Mouse (Mus musculus) forebrain, embryonic 13.5 days (tissue): ENCODE measurements around the gene Hsp90aa1. TPM values are rescaled to one million over a fixed set of nuclear protein-coding genes. Genes with fewer than 3 reads are reported as not detected.

ENCODE experiments used
- ATAC-seq: fragments of 200-750 bp; cut with Nextera tagmentation; 2 replicates; pipeline ENCODE4 v1.8.0; 2017
- H3K27ac ChIP-seq: fragments of 300-500 bp; sonication (generic); 2 replicates; pipeline ENCODE4 v1.5.1; 2015; ENCODE audit warnings: inconsistent platforms, mild to moderate bottlenecking, moderate library complexity
- H3K27me3 ChIP-seq: fragments of 300-500 bp; sonication (generic); 2 replicates; pipeline ENCODE4 v1.6.1; 2015; ENCODE audit warnings: mild to moderate bottlenecking, inconsistent platforms
- H3K36me3 ChIP-seq: fragments of 300-500 bp; sonication (generic); 2 replicates; pipeline ENCODE4 v1.6.1; 2015; ENCODE audit warnings: mild to moderate bottlenecking, inconsistent platforms; ENCODE audit not compliant: poor library complexity, severe bottlenecking
- H3K4me1 ChIP-seq: fragments of 300-500 bp; sonication (generic); 2 replicates; pipeline ENCODE4 v1.6.1; 2015; ENCODE audit warnings: inconsistent platforms
- H3K4me2 ChIP-seq: fragments of 300-500 bp; sonication (generic); 2 replicates; pipeline ENCODE4 v1.6.1; 2015; ENCODE audit warnings: inconsistent platforms, mild to moderate bottlenecking, moderate library complexity
- H3K4me3 ChIP-seq: fragments of 300-500 bp; sonication (generic); 2 replicates; pipeline ENCODE4 v1.5.1; 2015; ENCODE audit warnings: mild to moderate bottlenecking, inconsistent platforms
- H3K9ac ChIP-seq: fragments of 300-500 bp; sonication (generic); 2 replicates; pipeline ENCODE4 v1.6.1; 2015; ENCODE audit warnings: mild to moderate bottlenecking, inconsistent platforms
- H3K9me3 ChIP-seq: fragments of 300-500 bp; sonication (generic); replicated peaks from 2 replicates; pipeline ENCODE4 v1.6.1; 2016; ENCODE audit warnings: inconsistent platforms
- WGBS: fragments of 180-500 bp; shearing (Covaris S2); methylation state at CpG from one replicate; pipeline ENCODE4 v1.1.7; 2015; 5-methylcytosine and 5-hydroxymethylcytosine counted together
- microRNA-seq: library from miRNA; unstranded; fragments of <30 nt; microRNA quantifications from one replicate; pipeline ENCODE4, GENCODE M21; 2016
- polyA plus RNA-seq: library from polyadenylated mRNA; unstranded; fragments of >200 nt; fragmentation: Nextera tagmentation; extraction: Ambion mirVana; gene quantifications from 2 replicates; pipeline ENCODE4 v1.2.1, GENCODE M21; 2015

Gene Hsp90aa1
- polyA plus RNA-seq, 1 experiment from 2014 or later, result 1,490 TPM

- no peak overlapping the region for H3K4me2 ChIP-seq
- no peak overlapping the region for H3K9ac ChIP-seq
- ATAC-seq, result no peak
- no peak overlapping the region for H3K27ac ChIP-seq
- no peak overlapping the region for H3K4me3 ChIP-seq
- H3K36me3 ChIP-seq, result peaks cover 15% of the 10 kb centered on the region
- H3K9me3 ChIP-seq, result no peaks in the 10 kb centered on the region
- no peaks in the 10 kb centered on the region for H3K27me3 ChIP-seq
- WGBS, result 54% methylated on average over 3 of the region's 3 CpGs
- H3K4me1 ChIP-seq, result 0 out of 2 replicates have a peak, but pooled peaks cover 4% of the 10 kb centered on the region
Measured at GRCm38 (mm10) chr12:110681878-110682277, 20.6 kb downstream of the Hsp90aa1 start.

GRCm38 (mm10) chr12:110681191-110681590 lies 21.3 kb downstream of the Hsp90aa1 start:
- H3K4me3 ChIP-seq, result no peak overlapping the region
- no peak for ATAC-seq
- 61% methylated on average over 7 of the region's 7 CpGs for WGBS
- no peaks in the 10 kb centered on the region for H3K9me3 ChIP-seq
- no peak overlapping the region for H3K4me2 ChIP-seq
- H3K27ac ChIP-seq, result no peak overlapping the region
- H3K9ac ChIP-seq, result no peak overlapping the region
- H3K36me3 ChIP-seq, result peaks cover 8% of the 10 kb centered on the region; the same call in 1 of the 2 replicates
- no peaks in the 10 kb centered on the region for H3K27me3 ChIP-seq
- 0 out of 2 replicates have a peak, but pooled peaks cover 4% of the 10 kb centered on the region for H3K4me1 ChIP-seq

- no peaks in the 10 kb centered on the region for H3K27me3 ChIP-seq
- ATAC-seq, result no peak
Measured at GRCm38 (mm10) chr12:110674243-110674642, 28.3 kb downstream of the Hsp90aa1 start.

GRCm38 (mm10) chr12:110667466-110668077 lies 35.0 kb downstream of the Hsp90aa1 start:
- Histone ChIP-seq H3K27ac (no peak overlapping the region), H3K9me3 (no peaks in the 10 kb centered on the region), H3K4me3 (no peak overlapping the region), H3K9ac (no peak overlapping the region), H3K4me1 (no peaks in the 10 kb centered on the region), H3K36me3 (peaks cover 84% of the 10 kb centered on the region), H3K27me3 (no peaks in the 10 kb centered on the region), H3K4me2 (no peak overlapping the region)
- 90% methylated on average over 13 of the region's 13 CpGs for WGBS
- no peak for ATAC-seq

More at GRCm38 (mm10) chr12:110674243-110674642, 28.3 kb downstream of the Hsp90aa1 start:
- 56% methylated on average over 5 of the region's 5 CpGs for WGBS
- Histone ChIP-seq H3K27ac (no peak overlapping the region), H3K9me3 (no peaks in the 10 kb centered on the region), H3K4me3 (no peak overlapping the region), H3K4me1 (no peaks in the 10 kb centered on the region), H3K4me2 (no peak overlapping the region), H3K36me3 (peaks cover 18% of the 10 kb centered on the region), H3K9ac (no peak overlapping the region)

- no peaks in the 10 kb centered on the region for H3K27me3 ChIP-seq
- H3K27ac ChIP-seq, result no peak overlapping the region
- H3K9me3 ChIP-seq, result no peaks in the 10 kb centered on the region
- ATAC-seq, result no peak
- no peak overlapping the region for H3K9ac ChIP-seq
- no peak overlapping the region for H3K4me3 ChIP-seq
- peaks cover 99% of the 10 kb centered on the region for H3K36me3 ChIP-seq
- WGBS, result 96% methylated on average over 14 of the region's 14 CpGs
- H3K4me2 ChIP-seq, result no peak overlapping the region
- no peaks in the 10 kb centered on the region for H3K4me1 ChIP-seq
Measured at GRCm38 (mm10) chr12:110661746-110662145, 40.8 kb downstream of the Hsp90aa1 start.

GRCm38 (mm10) chr12:110651464-110651863 lies 51.1 kb downstream of the Hsp90aa1 start:
- Histone ChIP-seq H3K36me3 (peaks cover 97% of the 10 kb centered on the region), H3K9ac (no peak overlapping the region), H3K27me3 (no peaks in the 10 kb centered on the region), H3K4me3 (no peak overlapping the region), H3K4me2 (no peak overlapping the region), H3K4me1 (no peaks in the 10 kb centered on the region), H3K27ac (no peak overlapping the region), H3K9me3 (no peaks in the 10 kb centered on the region)
- 98% methylated on average over 17 of the region's 17 CpGs for WGBS
- ATAC-seq, result no peak

GRCm38 (mm10) chr12:110650241-110650641 lies 52.3 kb downstream of the Hsp90aa1 start:
- H3K9ac ChIP-seq, result no peak overlapping the region
- WGBS, result 86% methylated on average over 8 of the region's 8 CpGs
- H3K4me1 ChIP-seq, result no peaks in the 10 kb centered on the region
- H3K27me3 ChIP-seq, result no peaks in the 10 kb centered on the region
- H3K36me3 ChIP-seq, result peaks cover 97% of the 10 kb centered on the region
- no peaks in the 10 kb centered on the region for H3K9me3 ChIP-seq
- no peak for ATAC-seq
- no peak overlapping the region for H3K4me2 ChIP-seq
- H3K27ac ChIP-seq, result no peak overlapping the region
- H3K4me3 ChIP-seq, result no peak overlapping the region

Small RNAs within 50 kb of the gene (microRNA-seq; reads per million reads assigned to microRNA genes)
- not detected for gene Gm27299

Other genes with a start within 250 kb of the Hsp90aa1 start
- gene Dync1h1, start 101.3 kb downstream of the Hsp90aa1 start, polyA plus RNA-seq, result 76.3 and 97.0 TPM in 2 replicates
- 0.25 and 0.53 TPM in 2 replicates for gene 1700001K19Rik, start 20.1 kb downstream of the Hsp90aa1 start, polyA plus RNA-seq
- gene Wdr20, start 35.2 kb upstream of the Hsp90aa1 start, polyA plus RNA-seq, result 26.9 and 29.9 TPM in 2 replicates
- 11.6 and 13.1 TPM in 2 replicates for gene Mok, start 138.2 kb upstream of the Hsp90aa1 start, polyA plus RNA-seq
- gene Zfp839, start 147.5 kb upstream of the Hsp90aa1 start, polyA plus RNA-seq, result 3.0 and 3.6 TPM in 2 replicates
- 70.9 and 76.6 TPM in 2 replicates for gene Cinp, start 186.4 kb upstream of the Hsp90aa1 start, polyA plus RNA-seq
- gene Tecpr2, start 186.5 kb upstream of the Hsp90aa1 start, polyA plus RNA-seq, result 5.4 and 6.9 TPM in 2 replicates